Mouse (Mus musculus) liver, embryonic 14.5 days (tissue): ENCODE measurements around the gene Lrrc8d.

Experiments
- CTCF ChIP-seq: IDR thresholded peaks from 2 replicates; pipeline ENCODE4 v1.5.1; 2016; ENCODE audit warnings: antibody characterized with exemption, low read depth, control low read depth
- EP300 ChIP-seq: IDR thresholded peaks from 2 replicates; pipeline ENCODE4 v1.6.1; 2016; ENCODE audit warnings: antibody characterized with exemption, low read depth

GRCm38 (mm10) chr5:105715531-105716124 lies 15.9 kb downstream of the Lrrc8d start:
- TF ChIP-seq CTCF: no peak
- TF ChIP-seq EP300: no peak
